Mouse (Mus musculus): Measurements from ENCODE around the gene Fxyd7. TPM values are rescaled to one million over a fixed set of nuclear protein-coding genes. Genes with fewer than 3 reads are reported as not detected.

Fxyd7 gene
- polyA plus RNA-seq (2012), result not detected in 2 replicates

GRCm38 (mm10) chr7:31051321-31052021 lies at the start of gene Fxyd7:
Gene Fxyd7, minus strand, starts transcription at chr7:31051467.
- Histone ChIP-seq H3K9me3 (ENCODE audit: control insufficient read depth, low read length) (no peaks in the 10 kb centered on the region), H3K36me3 (ENCODE audit: control insufficient read depth) (no peaks in the 10 kb centered on the region), H3K27me3 (ENCODE audit: control insufficient read depth) (peaks cover 44% of the 10 kb centered on the region), H3K4me1 (ENCODE audit: control insufficient read depth) (no peaks in the 10 kb centered on the region; the same call in 1 of the 2 replicates), H3K4me3 (replicated peaks) (no peak within 1 kb of the TSS)
- TF ChIP-seq TAL1 (IDR thresholded peaks at IDR 0.05; ENCODE audit: low read length), result no peak
- TF ChIP-seq GATA1 (IDR thresholded peaks at IDR 0.05; ENCODE audit: low read length), result no peak

GRCm38 (mm10) chr7:31100786-31101185 lies 49.5 kb upstream of the Fxyd7 start:
- no peaks in the 10 kb centered on the region; the same call in 1 of the 2 replicates for H3K9me3 ChIP-seq (ENCODE audit: control insufficient read depth, low read length)
- TF ChIP-seq TAL1 (IDR thresholded peaks at IDR 0.05; ENCODE audit: low read length), result no peak
- TF ChIP-seq GATA1 (IDR thresholded peaks at IDR 0.05; ENCODE audit: low read length), result no peak
- peaks cover 5% of the 10 kb centered on the region; the same call in 1 of the 2 replicates for H3K36me3 ChIP-seq (ENCODE audit: control insufficient read depth)
- no peaks in the 10 kb centered on the region for H3K27me3 ChIP-seq (ENCODE audit: control insufficient read depth)
- H3K4me1 ChIP-seq (ENCODE audit: control insufficient read depth), result no peaks in the 10 kb centered on the region
- H3K4me3 ChIP-seq (replicated peaks), result no peak overlapping the region

GRCm38 (mm10) chr7:31099612-31099982 lies 48.3 kb upstream of the Fxyd7 start:
- Histone ChIP-seq H3K4me3 (replicated peaks) (no peak overlapping the region), H3K27me3 (ENCODE audit: control insufficient read depth) (no peaks in the 10 kb centered on the region), H3K36me3 (ENCODE audit: control insufficient read depth) (peaks cover 5% of the 10 kb centered on the region; the same call in 1 of the 2 replicates), H3K4me1 (ENCODE audit: control insufficient read depth) (no peaks in the 10 kb centered on the region), H3K9me3 (ENCODE audit: control insufficient read depth, low read length) (no peaks in the 10 kb centered on the region; the same call in 1 of the 2 replicates)
- no peak for TF ChIP-seq TAL1 (IDR thresholded peaks at IDR 0.05; ENCODE audit: low read length)
- TF ChIP-seq GATA1 (IDR thresholded peaks at IDR 0.05; ENCODE audit: low read length), result no peak

GRCm38 (mm10) chr7:31098697-31099611 lies 47.7 kb upstream of the Fxyd7 start:
- Histone ChIP-seq H3K27me3 (ENCODE audit: control insufficient read depth) (no peaks in the 10 kb centered on the region), H3K36me3 (ENCODE audit: control insufficient read depth) (peaks cover 5% of the 10 kb centered on the region; the same call in 1 of the 2 replicates), H3K4me3 (replicated peaks) (no peak overlapping the region), H3K4me1 (ENCODE audit: control insufficient read depth) (no peaks in the 10 kb centered on the region), H3K9me3 (ENCODE audit: control insufficient read depth, low read length) (no peaks in the 10 kb centered on the region; the same call in 1 of the 2 replicates)
- TF ChIP-seq GATA1 (IDR thresholded peaks at IDR 0.05; ENCODE audit: low read length) (no peak), TAL1 (IDR thresholded peaks at IDR 0.05; ENCODE audit: low read length) (no peak)

- H3K9me3 ChIP-seq (ENCODE audit: control insufficient read depth, low read length), result no peaks in the 10 kb centered on the region; the same call in 1 of the 2 replicates
- H3K4me3 ChIP-seq (replicated peaks), result no peak overlapping the region
- no peaks in the 10 kb centered on the region for H3K27me3 ChIP-seq (ENCODE audit: control insufficient read depth)
- no peaks in the 10 kb centered on the region for H3K4me1 ChIP-seq (ENCODE audit: control insufficient read depth)
- no peak for TF ChIP-seq TAL1 (IDR thresholded peaks at IDR 0.05; ENCODE audit: low read length)
- TF ChIP-seq GATA1 (IDR thresholded peaks at IDR 0.05; ENCODE audit: low read length), result no peak
- peaks cover 4% of the 10 kb centered on the region; the same call in 1 of the 2 replicates for H3K36me3 ChIP-seq (ENCODE audit: control insufficient read depth)
These were observed 46.4 kb upstream of the Fxyd7 start for GRCm38 (mm10) chr7:31097583-31098248.

- TF ChIP-seq TAL1 (IDR thresholded peaks at IDR 0.05; ENCODE audit: low read length), result no peak
- no peak for TF ChIP-seq GATA1 (IDR thresholded peaks at IDR 0.05; ENCODE audit: low read length)
- Histone ChIP-seq H3K9me3 (ENCODE audit: control insufficient read depth, low read length) (no peaks in the 10 kb centered on the region; the same call in 1 of the 2 replicates), H3K27me3 (ENCODE audit: control insufficient read depth) (no peaks in the 10 kb centered on the region), H3K4me3 (replicated peaks) (no peak overlapping the region), H3K36me3 (ENCODE audit: control insufficient read depth) (no peaks in the 10 kb centered on the region; the same call in 1 of the 2 replicates), H3K4me1 (ENCODE audit: control insufficient read depth) (no peaks in the 10 kb centered on the region)
These were observed 45.8 kb upstream of the Fxyd7 start for GRCm38 (mm10) chr7:31096892-31097564.

- TF ChIP-seq TAL1 (IDR thresholded peaks at IDR 0.05; ENCODE audit: low read length) (no peak), GATA1 (IDR thresholded peaks at IDR 0.05; ENCODE audit: low read length) (no peak)
- Histone ChIP-seq H3K36me3 (ENCODE audit: control insufficient read depth) (no peaks in the 10 kb centered on the region; the same call in 1 of the 2 replicates), H3K4me1 (ENCODE audit: control insufficient read depth) (no peaks in the 10 kb centered on the region), H3K4me3 (replicated peaks) (no peak overlapping the region), H3K9me3 (ENCODE audit: control insufficient read depth, low read length) (no peaks in the 10 kb centered on the region; the same call in 1 of the 2 replicates), H3K27me3 (ENCODE audit: control insufficient read depth) (no peaks in the 10 kb centered on the region)
These were observed 43.7 kb upstream of the Fxyd7 start for GRCm38 (mm10) chr7:31094774-31095501.

- Histone ChIP-seq H3K4me3 (replicated peaks) (no peak overlapping the region), H3K9me3 (ENCODE audit: control insufficient read depth, low read length) (no peaks in the 10 kb centered on the region), H3K4me1 (ENCODE audit: control insufficient read depth) (no peaks in the 10 kb centered on the region), H3K27me3 (ENCODE audit: control insufficient read depth) (no peaks in the 10 kb centered on the region), H3K36me3 (ENCODE audit: control insufficient read depth) (no peaks in the 10 kb centered on the region)
- no peak for TF ChIP-seq TAL1 (IDR thresholded peaks at IDR 0.05; ENCODE audit: low read length)
- no peak for TF ChIP-seq GATA1 (IDR thresholded peaks at IDR 0.05; ENCODE audit: low read length)
These were observed 38.5 kb upstream of the Fxyd7 start for GRCm38 (mm10) chr7:31089721-31090120.
